Mouse (Mus musculus) CH12.LX (cell line): ENCODE measurements around the gene Gbp8. TPM values are rescaled to one million over a fixed set of nuclear protein-coding genes. Genes with fewer than 3 reads are reported as not detected.

Experiments used
- DNase-seq: peaks from one replicate; pipeline ENCODE4 v3.0.0-alpha.2; 2013; ENCODE audit errors: extremely low read depth
- H3K27ac ChIP-seq: 2 replicates; pipeline ENCODE4 v1.5.1; 2012; ENCODE audit warnings: low read depth, mild to moderate bottlenecking, control low read depth, moderate library complexity; ENCODE audit not compliant: insufficient read depth
- H3K27me3 ChIP-seq: replicated peaks from 2 replicates; pipeline ENCODE3; 2012; ENCODE audit warnings: inconsistent platforms
- H3K36me3 ChIP-seq, 2 experiments: replicated peaks in 1 of 2; 2 replicates each; pipeline versions ENCODE3 to v1.6.1; 2012; ENCODE audit warnings: inconsistent platforms in 1 of 2, low read length in 1 of 2, mild to moderate bottlenecking in 1 of 2, mixed read lengths in 1 of 2, moderate library complexity in 1 of 2; ENCODE audit not compliant: control insufficient read depth in 1 of 2, insufficient read depth in 1 of 2
- H3K4me1 ChIP-seq, 2 experiments: 2 replicates each; pipeline ENCODE4 v1.6.1; 2012; ENCODE audit warnings: inconsistent platforms in 1 of 2, moderate library complexity in 1 of 2; ENCODE audit not compliant: insufficient read depth in 2 of 2, control insufficient read depth in 1 of 2
- H3K4me2 ChIP-seq: 2 replicates; pipeline ENCODE4 v1.6.1; 2012; ENCODE audit warnings: low read depth, mild to moderate bottlenecking, control low read depth; ENCODE audit not compliant: poor library complexity, insufficient read depth, severe bottlenecking
- H3K4me3 ChIP-seq, 3 experiments: fragments of 150-350 bp in 1 of 3; sonication (generic) in 1 of 3; replicated peaks in 1 of 3; 2 replicates each; pipeline versions ENCODE3 to v1.5.1; 2011 to 2012; ENCODE audit warnings: low read depth in 2 of 3, low read length in 2 of 3, mild to moderate bottlenecking in 2 of 3, moderate library complexity in 2 of 3, control low read depth in 1 of 3, improper control_type of control experiment in 1 of 3, inconsistent platforms in 1 of 3, mixed read lengths in 1 of 3; ENCODE audit not compliant: poor library complexity in 1 of 3
- H3K79me2 ChIP-seq: replicated peaks from 2 replicates; pipeline ENCODE4 v1.6.1; 2012; ENCODE audit warnings: mild to moderate bottlenecking, moderate library complexity; ENCODE audit not compliant: control insufficient read depth, poor library complexity, insufficient read depth, severe bottlenecking; ENCODE audit errors: extremely low read depth
- H3K9ac ChIP-seq: 2 replicates; pipeline ENCODE4 v1.6.1; 2012; ENCODE audit warnings: low read depth, mild to moderate bottlenecking, control low read depth, moderate library complexity; ENCODE audit not compliant: insufficient read depth
- H3K9me3 ChIP-seq: replicated peaks from 2 replicates; pipeline ENCODE3; 2012; ENCODE audit warnings: low read length, inconsistent platforms, mixed read lengths
- CHD1 ChIP-seq: IDR thresholded peaks from 2 replicates; pipeline ENCODE4 v1.6.1; 2012; ENCODE audit warnings: low read depth, low read length, improper control_type of control experiment, inconsistent platforms
- ELF1 ChIP-seq: IDR thresholded peaks from 2 replicates; pipeline ENCODE4 v1.6.1; 2014; ENCODE audit warnings: low read depth, mild to moderate bottlenecking, inconsistent platforms, low read length, improper control_type of control experiment
- ETS1 ChIP-seq: conservative IDR thresholded peaks from 2 replicates; pipeline ENCODE4 v1.6.1; 2012; ENCODE audit warnings: low read depth, mild to moderate bottlenecking, inconsistent platforms, low read length, improper control_type of control experiment, moderate library complexity
- IRF4 ChIP-seq: IDR thresholded peaks from 2 replicates; pipeline ENCODE4 v1.6.1; 2014; ENCODE audit warnings: low read depth, mild to moderate bottlenecking, inconsistent platforms, low read length, improper control_type of control experiment
- JUN ChIP-seq: IDR thresholded peaks from 2 replicates; pipeline ENCODE4 v1.6.1; 2011; ENCODE audit warnings: low read depth, mild to moderate bottlenecking, low read length, improper control_type of control experiment, moderate library complexity; ENCODE audit not compliant: insufficient read depth
- JUND ChIP-seq: conservative IDR thresholded peaks from 2 replicates; pipeline ENCODE4 v1.6.1; 2011; ENCODE audit warnings: low read depth, low read length, improper control_type of control experiment
- MAZ ChIP-seq: IDR thresholded peaks from 2 replicates; pipeline ENCODE4 v1.6.1; 2012; ENCODE audit warnings: low read depth, mild to moderate bottlenecking, inconsistent platforms, low read length, improper control_type of control experiment, moderate library complexity
- MEF2A ChIP-seq: IDR thresholded peaks from 2 replicates; pipeline ENCODE4 v1.6.1; 2014; ENCODE audit warnings: low read depth, mild to moderate bottlenecking, inconsistent platforms, low read length, improper control_type of control experiment, borderline replicate concordance
- MXI1 ChIP-seq: IDR thresholded peaks from 2 replicates; pipeline ENCODE4 v1.6.1; 2011; ENCODE audit warnings: mild to moderate bottlenecking, low read depth, low read length, improper control_type of control experiment
- MYC ChIP-seq: IDR thresholded peaks from 2 replicates; pipeline ENCODE4 v1.6.1; 2011; ENCODE audit warnings: low read depth, mild to moderate bottlenecking, improper control_type of control experiment, low read length
- NELFE ChIP-seq: IDR thresholded peaks from 2 replicates; pipeline ENCODE4 v1.6.1; 2011; ENCODE audit warnings: low read depth, low read length, improper control_type of control experiment
- POLR2A ChIP-seq: IDR thresholded peaks from 2 replicates; pipeline ENCODE4 v1.6.1; 2011; ENCODE audit warnings: low read depth, mild to moderate bottlenecking, improper control_type of control experiment, low read length
- RCOR1 ChIP-seq: conservative IDR thresholded peaks from 2 replicates; pipeline ENCODE4 v1.6.1; 2012; ENCODE audit warnings: low read depth, mild to moderate bottlenecking, inconsistent platforms, low read length, improper control_type of control experiment
- SMC3 ChIP-seq: IDR thresholded peaks from 2 replicates; pipeline ENCODE4 v1.6.1; 2011; ENCODE audit warnings: low read depth, low read length, improper control_type of control experiment
- UBTF ChIP-seq: IDR thresholded peaks from 2 replicates; pipeline ENCODE4 v1.6.1; 2012; ENCODE audit warnings: low read depth, mild to moderate bottlenecking, inconsistent platforms, low read length, improper control_type of control experiment, moderate library complexity
- USF2 ChIP-seq: conservative IDR thresholded peaks from 2 replicates; pipeline ENCODE4 v1.6.1; 2011; ENCODE audit warnings: low read depth, low read length, improper control_type of control experiment
- ZMIZ1 ChIP-seq: IDR thresholded peaks from 2 replicates; pipeline ENCODE4 v1.6.1; 2012; ENCODE audit warnings: low read depth, mild to moderate bottlenecking, inconsistent platforms, low read length, improper control_type of control experiment
- ZNF384 ChIP-seq: IDR thresholded peaks from 2 replicates; pipeline ENCODE4 v1.6.1; 2012; ENCODE audit warnings: low read depth, low read length, improper control_type of control experiment, inconsistent platforms
- dilution Hi-C: fragments of 300-500 bp; cut with MboI; formaldehyde crosslinking; loops from 2 replicates; pipeline ENCODE4 v1.14.3; 2020; ENCODE audit warnings: low sequenced_read_pairs; ENCODE audit not compliant: extremely low pct_unique_long_range_greater_than_20kb, extremely low pct_ligation_motif_present
- in situ Hi-C: fragments of 300-500 bp; cut with MboI; formaldehyde crosslinking; loops from 3 replicates; pipeline ENCODE4 v1.14.3; 2019; ENCODE audit warnings: low sequenced_read_pairs, low pct_ligation_motif_present, low pct_unique_long_range_greater_than_20kb, mixed read lengths
- polyA plus RNA-seq: library from polyadenylated mRNA; unstranded; fragments of >175 nt; gene quantifications from 2 replicates; pipeline ENCODE4 v1.2.1, GENCODE M21; 2012; ENCODE audit warnings: low read depth; ENCODE audit not compliant: insufficient read length
- total RNA-seq, 2 experiments: library from RNA; depleted of rRNA; stranded (reverse); fragments of 300-350 nt in 1 of 2; fragments of >200 nt in 1 of 2; gene quantifications; 2 replicates each; pipeline ENCODE4 v1.2.3; 2012 to 2014

Gene Gbp8
- total and polyA plus RNA-seq, 3 experiments, result 5.1 to 7.4 (median 5.2) TPM

DNA sequence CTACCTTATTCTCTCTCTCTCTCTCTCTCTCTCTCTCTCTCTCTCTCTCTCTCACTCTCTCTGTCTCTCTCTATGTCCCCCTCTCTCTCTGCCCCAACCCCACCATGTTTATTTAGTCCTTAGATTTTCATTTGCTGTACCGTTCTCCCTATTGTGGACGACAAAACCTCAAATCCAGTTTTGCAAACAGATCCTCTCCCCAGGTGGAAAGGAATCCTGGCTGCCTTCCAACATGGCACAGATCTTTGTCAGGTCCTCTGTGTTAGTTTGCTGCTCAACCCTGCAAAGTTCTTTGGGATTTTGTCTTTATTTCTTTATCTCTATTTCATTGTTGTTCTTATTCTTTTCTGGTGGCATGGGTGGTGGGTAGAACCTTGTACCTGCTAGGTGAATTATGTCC, 149.9 kb downstream of the Gbp8 start:
- Histone ChIP-seq H3K4me2 (no peak overlapping the region), H3K9me3 (no peaks in the 10 kb centered on the region), H3K4me3 (no peak overlapping the region), H3K4me1 (peaks cover 0 to 4% of the 10 kb centered on the region in 2 experiments; a peak in 1 of 4 replicates), H3K79me2 (no peaks in the 10 kb centered on the region), H3K27me3 (no peaks in the 10 kb centered on the region), H3K9ac (no peak overlapping the region), H3K27ac (no peak overlapping the region), H3K36me3 (no peaks in the 10 kb centered on the region)
- TF ChIP-seq NELFE (no peak), MEF2A (no peak), RCOR1 (no peak), POLR2A (no peak), ETS1 (no peak), CHD1 (no peak), JUN (no peak), ELF1 (no peak), MAZ (no peak), SMC3 (no peak), ZMIZ1 (no peak), IRF4 (no peak), ZNF384 (no peak)
- dilution Hi-C loops (no loop called here), in situ Hi-C loops (loop anchor here (5.0 to 25.0 kb wide), 2 partner anchors 153 to 323 kb away; no protein-coding TSS in a partner anchor)
- no peak for DNase-seq

DNA sequence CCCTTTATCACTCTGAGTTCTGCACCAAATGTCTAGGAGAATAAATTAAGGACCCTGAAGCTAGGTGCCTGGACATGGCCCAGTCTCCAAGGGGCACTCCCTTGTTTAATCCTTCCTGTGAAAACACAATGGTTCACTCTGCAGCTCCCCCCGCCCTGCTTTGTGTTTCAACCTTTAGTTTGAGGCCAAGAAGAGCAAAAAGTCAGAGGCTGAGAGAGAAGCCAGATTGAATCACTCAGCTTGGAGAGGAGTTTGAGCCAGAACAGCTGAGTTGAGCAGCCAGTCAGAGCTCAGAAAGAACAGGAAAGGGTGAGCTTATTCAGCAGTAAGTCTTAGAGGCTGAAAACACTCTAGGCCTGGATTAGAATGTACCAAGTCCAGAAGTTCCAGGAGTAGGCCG, 151.3 kb downstream of the Gbp8 start:
- no peak overlapping the region for H3K27ac ChIP-seq
- DNase-seq, result no peak
- no peaks in the 10 kb centered on the region for H3K9me3 ChIP-seq
- dilution Hi-C loops (no loop called here), in situ Hi-C loops (loop anchor here (5.0 to 25.0 kb wide), 2 partner anchors 154 to 324 kb away; no protein-coding TSS in a partner anchor)
- H3K9ac ChIP-seq, result no peak overlapping the region
- H3K4me1 ChIP-seq, result peaks cover 0 to 4% of the 10 kb centered on the region in 2 experiments; a peak in 1 of 4 replicates
- no peak overlapping the region for H3K4me3 ChIP-seq
- H3K36me3 ChIP-seq, result no peaks in the 10 kb centered on the region
- no peak for TF ChIP-seq UBTF
- no peak for TF ChIP-seq CHD1
- no peak for TF ChIP-seq ELF1
- no peak for TF ChIP-seq MYC
- TF ChIP-seq JUND, result no peak
- TF ChIP-seq USF2, result no peak
- TF ChIP-seq MXI1, result no peak
- TF ChIP-seq ZMIZ1, result no peak
- TF ChIP-seq MAZ, result no peak
- no peak for TF ChIP-seq IRF4
- no peak for TF ChIP-seq ETS1
- no peaks in the 10 kb centered on the region for H3K27me3 ChIP-seq
- H3K79me2 ChIP-seq, result no peaks in the 10 kb centered on the region
- no peak overlapping the region for H3K4me2 ChIP-seq
